In the genomic region with DNA sequence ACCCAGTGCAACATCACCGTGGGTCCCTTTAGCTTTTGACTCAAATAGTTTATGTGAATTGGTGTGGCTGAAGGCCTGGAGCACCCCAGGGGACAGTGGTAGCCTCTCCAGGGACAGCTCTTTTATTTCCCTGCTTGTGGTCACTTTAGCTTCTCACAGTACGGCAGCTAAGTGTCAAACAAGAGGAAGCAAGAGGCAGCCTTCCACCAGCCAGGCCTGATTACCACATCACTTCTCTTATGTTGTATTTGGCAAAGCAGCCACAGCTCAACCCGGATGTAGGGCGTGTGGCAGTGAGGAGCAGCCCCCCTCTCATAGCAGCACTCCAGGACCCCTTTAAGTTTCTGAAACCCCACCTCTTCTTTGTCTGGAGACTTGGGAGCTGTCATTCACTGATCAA, we compare ENCODE assay signal across 20 mouse cellular contexts. TPM values are rescaled to one million over a fixed set of nuclear protein-coding genes. Genes with fewer than 3 reads are reported as not detected.
DNase-seq lines count a peak whose midpoint lies in the region; ATAC-seq and TF ChIP-seq lines count a peak whose summit lies in the region.
"Had no signal": no experiment of that assay in that cellular context is flagged by ENCODE, and none has a peak within 500 bp of the region (broad histone marks: within the 10 kb centered on the region; RNA-seq: fewer than 3 reads in every experiment).

No protein-coding gene starts in this region.

- H3K4me3 ChIP-seq in liver, embryonic 16.5 days (ENCODE audit: low read depth, low read length) = no peak overlapping the region
- H3K4me3 ChIP-seq in liver, embryonic 11.5 days (ENCODE audit: low read depth, low read length) = no peak overlapping the region
- H3K4me3 ChIP-seq in lung, embryonic 14.5 days (ENCODE audit: low read depth, low read length) = no peak overlapping the region
- H3K4me3 ChIP-seq: embryonic facial prominence, embryonic 10.5 days; erythroblast, embryonic 14.5 days; forebrain, embryonic 15.5 days; hindbrain, embryonic 15.5 days; limb, embryonic 15.5 days; midbrain, embryonic 10.5 days; neural tube, embryonic 15.5 days had no signal

- no peak for DNase-seq in liver, embryonic 11.5 days (ENCODE audit: low spot score)
- peak; percentile 27 for DNase-seq in lung, embryonic 14.5 days
- no peak for DNase-seq in frontal cortex, adult 2 months (ENCODE audit: extremely low spot score in 1 of 2, low spot score in 1 of 2)
- no peak for DNase-seq in adrenal gland, postnatal 4 days (ENCODE audit: low spot score in 2 of 2)
- no peak for DNase-seq in layer of hippocampus, postnatal 10 days (ENCODE audit: low spot score in 2 of 2)
- DNase-seq: adrenal gland, postnatal 14 days; cerebellum, postnatal 14 days; kidney, adult 2 months; thymus, postnatal 36 days had no signal

- no peaks in the 10 kb centered on the region; the same call in 1 of the 2 replicates for H3K4me1 ChIP-seq in liver, embryonic 16.5 days (ENCODE audit: control insufficient read depth, low read depth, low read length)
- H3K4me1 ChIP-seq in liver, embryonic 11.5 days (replicated peaks; ENCODE audit: control insufficient read depth, insufficient read depth, low read length) = no peaks in the 10 kb centered on the region
- no peaks in the 10 kb centered on the region for H3K4me1 ChIP-seq in lung, embryonic 14.5 days (ENCODE audit: insufficient read depth)
- H3K4me1 ChIP-seq: forebrain, embryonic 15.5 days; hindbrain, embryonic 15.5 days; limb, embryonic 15.5 days; midbrain, embryonic 10.5 days; neural tube, embryonic 15.5 days had no signal

- no peak for TF ChIP-seq CTCF in lung, embryonic 14.5 days (IDR thresholded peaks at IDR 0.05; ENCODE audit: low read depth)

- ATAC-seq in liver, embryonic 16.5 days (ENCODE audit: low read depth) = 0 out of 2 replicates have a peak, but pooled peaks have one; percentile 3
- ATAC-seq in liver, embryonic 11.5 days (replicated peaks; ENCODE audit: low FRiP score) = no peak
- peak; percentile 82 for ATAC-seq in common myeloid progenitor, adult 5-6 weeks (replicated peaks; ENCODE audit: low read depth, poor library complexity, severe bottlenecking)
- no peak for ATAC-seq in lung, embryonic 14.5 days (ENCODE audit: insufficient read depth)
- peak; percentile 99 for ATAC-seq in megakaryocyte, adult 5-6 weeks (ENCODE audit: poor library complexity, severe bottlenecking)
- ATAC-seq: forebrain, embryonic 15.5 days had no signal

- WGBS in liver, embryonic 16.5 days (ENCODE audit: insufficient replicate concordance) = 26% methylated on average over 4 of the region's 4 CpGs
- WGBS in liver, embryonic 11.5 days = 50% methylated on average over 4 of the region's 4 CpGs
- WGBS in lung, embryonic 14.5 days = 28% methylated on average over 4 of the region's 4 CpGs

- no peaks in the 10 kb centered on the region for H3K27me3 ChIP-seq in liver, embryonic 16.5 days (ENCODE audit: control insufficient read depth, insufficient read depth, low read depth, low read length)
- H3K27me3 ChIP-seq in liver, embryonic 11.5 days (replicated peaks; ENCODE audit: control insufficient read depth, insufficient read depth, low read length) = no peaks in the 10 kb centered on the region
- no peaks in the 10 kb centered on the region for H3K27me3 ChIP-seq in lung, embryonic 14.5 days (ENCODE audit: insufficient read depth, low read length)
- H3K27me3 ChIP-seq: forebrain, embryonic 15.5 days; hindbrain, embryonic 15.5 days; limb, embryonic 15.5 days; neural tube, embryonic 15.5 days had no signal

- H3K4me2 ChIP-seq in liver, embryonic 16.5 days (ENCODE audit: low read depth, low read length) = no peak overlapping the region
- no peak overlapping the region for H3K4me2 ChIP-seq in liver, embryonic 11.5 days
- H3K4me2 ChIP-seq in lung, embryonic 14.5 days = no peak overlapping the region
- H3K4me2 ChIP-seq: forebrain, embryonic 15.5 days; heart, embryonic 11.5 days; hindbrain, embryonic 15.5 days; limb, embryonic 15.5 days; neural tube, embryonic 15.5 days had no signal

- no peaks in the 10 kb centered on the region for H3K36me3 ChIP-seq in liver, embryonic 16.5 days (ENCODE audit: control insufficient read depth, insufficient read depth)
- H3K36me3 ChIP-seq in liver, embryonic 11.5 days (ENCODE audit: control insufficient read depth, insufficient read depth, low read length) = no peaks in the 10 kb centered on the region
- no peaks in the 10 kb centered on the region for H3K36me3 ChIP-seq in lung, embryonic 14.5 days (ENCODE audit: insufficient read depth)
- H3K36me3 ChIP-seq: embryonic facial prominence, embryonic 10.5 days; forebrain, embryonic 15.5 days; hindbrain, embryonic 15.5 days; limb, embryonic 15.5 days; midbrain, embryonic 10.5 days; neural tube, embryonic 15.5 days had no signal

- H3K27ac ChIP-seq in liver, embryonic 16.5 days (ENCODE audit: low read length) = 0 out of 2 replicates have a peak overlapping the region, but pooled peaks have one; percentile 5
- no peak overlapping the region for H3K27ac ChIP-seq in liver, embryonic 11.5 days (ENCODE audit: low read depth, low read length)
- H3K27ac ChIP-seq in lung, embryonic 14.5 days (ENCODE audit: low read depth) = no peak overlapping the region
- H3K27ac ChIP-seq: embryonic facial prominence, embryonic 10.5 days; forebrain, embryonic 15.5 days; hindbrain, embryonic 15.5 days; limb, embryonic 15.5 days; midbrain, embryonic 10.5 days; neural tube, embryonic 15.5 days had no signal

- no peaks in the 10 kb centered on the region; the same call in 1 of the 2 replicates for H3K9me3 ChIP-seq in liver, embryonic 16.5 days (replicated peaks; ENCODE audit: control insufficient read depth, low read length)
- H3K9me3 ChIP-seq in liver, embryonic 11.5 days (ENCODE audit: control insufficient read depth, low read length) = no peaks in the 10 kb centered on the region
- H3K9me3 ChIP-seq in lung, embryonic 14.5 days (ENCODE audit: low read depth, low read length) = no peaks in the 10 kb centered on the region
- H3K9me3 ChIP-seq: forebrain, embryonic 15.5 days; hindbrain, embryonic 15.5 days; limb, embryonic 15.5 days; midbrain, embryonic 10.5 days; neural tube, embryonic 15.5 days had no signal

- no peak overlapping the region for H3K9ac ChIP-seq in liver, embryonic 16.5 days (ENCODE audit: low read depth, low read length)
- H3K9ac ChIP-seq in liver, embryonic 11.5 days (ENCODE audit: low read depth, low read length) = no peak overlapping the region
- H3K9ac ChIP-seq in lung, embryonic 14.5 days = no peak overlapping the region
- H3K9ac ChIP-seq: forebrain, embryonic 15.5 days; hindbrain, embryonic 15.5 days; limb, embryonic 15.5 days; neural tube, embryonic 15.5 days had no signal

RNA-seq across cellular contexts. Expression of a gene that starts 8.6 kb away (rescaled TPM):
- not detected in 2 replicates for polyA plus RNA-seq in liver, embryonic 16.5 days (2015; fragmentation: Nextera tagmentation; extraction: Ambion mirVana)
- 2.1 and 2.6 TPM in 2 replicates for polyA plus RNA-seq in liver, embryonic 11.5 days (2014; fragmentation: Nextera tagmentation; extraction: Ambion mirVana)
- not detected in 2 replicates for total RNA-seq in common myeloid progenitor, adult 5-6 weeks (2017)
- polyA plus RNA-seq in lung, embryonic 14.5 days (2014; fragmentation: Nextera tagmentation; extraction: Ambion mirVana) = 1.7 and 2.3 TPM in 2 replicates
- 1.1 and 2.0 TPM in 2 replicates for total RNA-seq in megakaryocyte, adult 5-6 weeks (2015)
- 0.70 TPM in 1 of 2 replicates, not detected in the other for total RNA-seq in megakaryocyte, adult 5-6 weeks (2017)
- 8.7 and 10.8 TPM in 2 replicates for polyA plus RNA-seq in frontal cortex, adult 2 months (2012; rRNA removed)
- total RNA-seq in adrenal gland, postnatal 4 days (2021) = 10 to 100 TPM in 1 of 2 experiments, 1 to 10 TPM in 1; 9.1 to 12.4 TPM
- 1 to 10 TPM; 4.5 to 5.5 TPM for total RNA-seq in layer of hippocampus, postnatal 10 days (2021)
- polyA plus RNA-seq: erythroblast, embryonic 14.5 days had no signal

RNA-seq across cellular contexts. Expression of a gene that starts 34.3 kb away (rescaled TPM):
- polyA plus RNA-seq in liver, embryonic 16.5 days (2015; fragmentation: Nextera tagmentation; extraction: Ambion mirVana) = 0.21 and 0.29 TPM in 2 replicates
- 0.41 and 0.55 TPM in 2 replicates for polyA plus RNA-seq in liver, embryonic 11.5 days (2014; fragmentation: Nextera tagmentation; extraction: Ambion mirVana)
- total RNA-seq in common myeloid progenitor, adult 5-6 weeks (2017) = 1.8 and 2.3 TPM in 2 replicates
- 0.22 and 0.39 TPM in 2 replicates for polyA plus RNA-seq in lung, embryonic 14.5 days (2014; fragmentation: Nextera tagmentation; extraction: Ambion mirVana)
- total RNA-seq in megakaryocyte, adult 5-6 weeks (2015) = 1.4 and 4.0 TPM in 2 replicates
- total RNA-seq in megakaryocyte, adult 5-6 weeks (2017) = 1.3 and 2.8 TPM in 2 replicates
- polyA plus RNA-seq in frontal cortex, adult 2 months (2012; rRNA removed) = 0.10 and 0.13 TPM in 2 replicates
- 1 to 10 TPM; 1.7 to 2.4 TPM for total RNA-seq in adrenal gland, postnatal 4 days (2021)
- total RNA-seq in layer of hippocampus, postnatal 10 days (2021) = under 1 TPM; 0.41 to 0.69 TPM

Comparison
In these comparisons a context has a peak if more than half of its experiments do, and no peak if none do; other contexts are left out.
1. ATAC-seq: peak in liver, embryonic 16.5 days (single experiment), common myeloid progenitor, adult 5-6 weeks (single experiment) and megakaryocyte, adult 5-6 weeks (single experiment); none in liver, embryonic 11.5 days (single experiment) and lung, embryonic 14.5 days (single experiment).